Mouse (Mus musculus) CH12.LX (cell line): ENCODE measurements around the gene Ttc25. TPM values are rescaled to one million over a fixed set of nuclear protein-coding genes. Genes with fewer than 3 reads are reported as not detected.

Source experiments
- DNase-seq: peaks from one replicate; pipeline ENCODE4 v3.0.0-alpha.2; 2013; ENCODE audit errors: extremely low read depth
- H3K27ac ChIP-seq: 2 replicates; pipeline ENCODE4 v1.5.1; 2012; ENCODE audit warnings: low read depth, mild to moderate bottlenecking, control low read depth, moderate library complexity; ENCODE audit not compliant: insufficient read depth
- H3K27me3 ChIP-seq: replicated peaks from 2 replicates; pipeline ENCODE3; 2012; ENCODE audit warnings: inconsistent platforms
- H3K36me3 ChIP-seq, 2 experiments: replicated peaks in 1 of 2; 2 replicates each; pipeline versions ENCODE3 to v1.6.1; 2012; ENCODE audit warnings: inconsistent platforms in 1 of 2, low read length in 1 of 2, mild to moderate bottlenecking in 1 of 2, mixed read lengths in 1 of 2, moderate library complexity in 1 of 2; ENCODE audit not compliant: control insufficient read depth in 1 of 2, insufficient read depth in 1 of 2
- H3K4me1 ChIP-seq, 2 experiments: 2 replicates each; pipeline ENCODE4 v1.6.1; 2012; ENCODE audit warnings: inconsistent platforms in 1 of 2, moderate library complexity in 1 of 2; ENCODE audit not compliant: insufficient read depth in 2 of 2, control insufficient read depth in 1 of 2
- H3K4me2 ChIP-seq: 2 replicates; pipeline ENCODE4 v1.6.1; 2012; ENCODE audit warnings: low read depth, mild to moderate bottlenecking, control low read depth; ENCODE audit not compliant: poor library complexity, insufficient read depth, severe bottlenecking
- H3K4me3 ChIP-seq, 3 experiments: fragments of 150-350 bp in 1 of 3; sonication (generic) in 1 of 3; replicated peaks in 1 of 3; 2 replicates each; pipeline versions ENCODE3 to v1.5.1; 2011 to 2012; ENCODE audit warnings: low read depth in 2 of 3, low read length in 2 of 3, mild to moderate bottlenecking in 2 of 3, moderate library complexity in 2 of 3, control low read depth in 1 of 3, improper control_type of control experiment in 1 of 3, inconsistent platforms in 1 of 3, mixed read lengths in 1 of 3; ENCODE audit not compliant: poor library complexity in 1 of 3
- H3K79me2 ChIP-seq: replicated peaks from 2 replicates; pipeline ENCODE4 v1.6.1; 2012; ENCODE audit warnings: mild to moderate bottlenecking, moderate library complexity; ENCODE audit not compliant: control insufficient read depth, poor library complexity, insufficient read depth, severe bottlenecking; ENCODE audit errors: extremely low read depth
- H3K9ac ChIP-seq: 2 replicates; pipeline ENCODE4 v1.6.1; 2012; ENCODE audit warnings: low read depth, mild to moderate bottlenecking, control low read depth, moderate library complexity; ENCODE audit not compliant: insufficient read depth
- H3K9me3 ChIP-seq: replicated peaks from 2 replicates; pipeline ENCODE3; 2012; ENCODE audit warnings: low read length, inconsistent platforms, mixed read lengths
- CHD1 ChIP-seq: IDR thresholded peaks from 2 replicates; pipeline ENCODE4 v1.6.1; 2012; ENCODE audit warnings: low read depth, low read length, improper control_type of control experiment, inconsistent platforms
- E2F4 ChIP-seq: IDR thresholded peaks from 2 replicates; pipeline ENCODE4 v1.6.1; 2011; ENCODE audit warnings: low read depth, low read length, improper control_type of control experiment; ENCODE audit not compliant: insufficient replicate concordance
- ELF1 ChIP-seq: IDR thresholded peaks from 2 replicates; pipeline ENCODE4 v1.6.1; 2014; ENCODE audit warnings: low read depth, mild to moderate bottlenecking, inconsistent platforms, low read length, improper control_type of control experiment
- EP300 ChIP-seq: IDR thresholded peaks from 2 replicates; pipeline ENCODE4 v1.6.1; 2011; ENCODE audit warnings: low read length, improper control_type of control experiment
- GABPA ChIP-seq: IDR thresholded peaks from 2 replicates; pipeline ENCODE4 v1.6.1; 2012; ENCODE audit warnings: low read depth, low read length, improper control_type of control experiment, inconsistent platforms; ENCODE audit not compliant: insufficient replicate concordance
- IRF4 ChIP-seq: IDR thresholded peaks from 2 replicates; pipeline ENCODE4 v1.6.1; 2014; ENCODE audit warnings: low read depth, mild to moderate bottlenecking, inconsistent platforms, low read length, improper control_type of control experiment
- JUN ChIP-seq: IDR thresholded peaks from 2 replicates; pipeline ENCODE4 v1.6.1; 2011; ENCODE audit warnings: low read depth, mild to moderate bottlenecking, low read length, improper control_type of control experiment, moderate library complexity; ENCODE audit not compliant: insufficient read depth
- KAT2A ChIP-seq: IDR thresholded peaks from 2 replicates; pipeline ENCODE4 v1.6.1; 2012; ENCODE audit warnings: low read length, improper control_type of control experiment, inconsistent platforms; ENCODE audit not compliant: insufficient replicate concordance
- MAX ChIP-seq: IDR thresholded peaks from 2 replicates; pipeline ENCODE4 v1.6.1; 2011; ENCODE audit warnings: low read length, improper control_type of control experiment
- MAZ ChIP-seq: IDR thresholded peaks from 2 replicates; pipeline ENCODE4 v1.6.1; 2012; ENCODE audit warnings: low read depth, mild to moderate bottlenecking, inconsistent platforms, low read length, improper control_type of control experiment, moderate library complexity
- MEF2A ChIP-seq: IDR thresholded peaks from 2 replicates; pipeline ENCODE4 v1.6.1; 2014; ENCODE audit warnings: low read depth, mild to moderate bottlenecking, inconsistent platforms, low read length, improper control_type of control experiment, borderline replicate concordance
- MYC ChIP-seq: IDR thresholded peaks from 2 replicates; pipeline ENCODE4 v1.6.1; 2011; ENCODE audit warnings: low read depth, mild to moderate bottlenecking, improper control_type of control experiment, low read length
- POLR2A ChIP-seq: IDR thresholded peaks from 2 replicates; pipeline ENCODE4 v1.6.1; 2011; ENCODE audit warnings: low read depth, mild to moderate bottlenecking, improper control_type of control experiment, low read length
- RAD21 ChIP-seq: IDR thresholded peaks from 2 replicates; pipeline ENCODE4 v1.6.1; 2011; ENCODE audit warnings: low read depth, mild to moderate bottlenecking, low read length, improper control_type of control experiment, moderate library complexity
- RCOR1 ChIP-seq: conservative IDR thresholded peaks from 2 replicates; pipeline ENCODE4 v1.6.1; 2012; ENCODE audit warnings: low read depth, mild to moderate bottlenecking, inconsistent platforms, low read length, improper control_type of control experiment
- SMC3 ChIP-seq: IDR thresholded peaks from 2 replicates; pipeline ENCODE4 v1.6.1; 2011; ENCODE audit warnings: low read depth, low read length, improper control_type of control experiment
- ZMIZ1 ChIP-seq: IDR thresholded peaks from 2 replicates; pipeline ENCODE4 v1.6.1; 2012; ENCODE audit warnings: low read depth, mild to moderate bottlenecking, inconsistent platforms, low read length, improper control_type of control experiment
- dilution Hi-C: fragments of 300-500 bp; cut with MboI; formaldehyde crosslinking; loops from 2 replicates; pipeline ENCODE4 v1.14.3; 2020; ENCODE audit warnings: low sequenced_read_pairs; ENCODE audit not compliant: extremely low pct_unique_long_range_greater_than_20kb, extremely low pct_ligation_motif_present
- in situ Hi-C: fragments of 300-500 bp; cut with MboI; formaldehyde crosslinking; loops from 3 replicates; pipeline ENCODE4 v1.14.3; 2019; ENCODE audit warnings: low sequenced_read_pairs, low pct_ligation_motif_present, low pct_unique_long_range_greater_than_20kb, mixed read lengths
- polyA plus RNA-seq: library from polyadenylated mRNA; unstranded; fragments of >175 nt; gene quantifications from 2 replicates; pipeline ENCODE4 v1.2.1, GENCODE M21; 2012; ENCODE audit warnings: low read depth; ENCODE audit not compliant: insufficient read length
- total RNA-seq, 2 experiments: library from RNA; depleted of rRNA; stranded (reverse); fragments of 300-350 nt in 1 of 2; fragments of >200 nt in 1 of 2; gene quantifications; 2 replicates each; pipeline ENCODE4 v1.2.3; 2012 to 2014

Gene Ttc25
- total and polyA plus RNA-seq, 3 experiments, result 0.51 to 12.8 (median 1.3) TPM

DNA sequence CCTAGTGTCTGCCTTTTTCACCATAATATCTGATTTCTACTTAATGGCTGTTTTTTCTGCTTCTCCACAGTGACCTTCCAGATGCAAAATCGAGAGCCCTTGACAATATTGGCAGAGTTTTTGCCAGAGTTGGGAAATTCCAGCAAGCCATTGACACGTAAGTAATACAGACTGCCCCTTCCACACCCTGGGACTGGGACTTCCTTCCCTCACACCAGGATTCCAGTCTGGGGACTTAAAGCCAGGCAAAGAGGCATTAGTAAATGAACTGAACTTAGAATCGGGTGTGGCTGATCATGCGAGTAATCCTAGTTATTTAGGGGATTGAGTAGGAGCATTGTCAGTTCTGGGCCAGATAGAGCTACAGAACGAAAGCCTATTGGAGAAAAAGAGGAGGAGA is 16.3 kb downstream of the Ttc25 start:
- H3K4me2 ChIP-seq, result no peak overlapping the region
- no peaks in the 10 kb centered on the region for H3K79me2 ChIP-seq
- in situ Hi-C loops, result no loop called here
- TF ChIP-seq E2F4, result no peak
- no peak for TF ChIP-seq RAD21
- TF ChIP-seq MEF2A, result no peak
- no peak for TF ChIP-seq JUN
- TF ChIP-seq MAX, result no peak
- TF ChIP-seq POLR2A, result no peak
- H3K9me3 ChIP-seq, result no peaks in the 10 kb centered on the region
- H3K27me3 ChIP-seq, result peaks cover 5% of the 10 kb centered on the region
- peaks cover 0 to 2% of the 10 kb centered on the region in 2 experiments for H3K36me3 ChIP-seq
- peaks cover 3 to 9% of the 10 kb centered on the region in 2 experiments; a peak in 3 of 4 replicates for H3K4me1 ChIP-seq
- no peak overlapping the region for H3K4me3 ChIP-seq
- dilution Hi-C loops, result no loop called here
- H3K27ac ChIP-seq, result no peak overlapping the region
- no peak for DNase-seq
- no peak overlapping the region for H3K9ac ChIP-seq

DNA sequence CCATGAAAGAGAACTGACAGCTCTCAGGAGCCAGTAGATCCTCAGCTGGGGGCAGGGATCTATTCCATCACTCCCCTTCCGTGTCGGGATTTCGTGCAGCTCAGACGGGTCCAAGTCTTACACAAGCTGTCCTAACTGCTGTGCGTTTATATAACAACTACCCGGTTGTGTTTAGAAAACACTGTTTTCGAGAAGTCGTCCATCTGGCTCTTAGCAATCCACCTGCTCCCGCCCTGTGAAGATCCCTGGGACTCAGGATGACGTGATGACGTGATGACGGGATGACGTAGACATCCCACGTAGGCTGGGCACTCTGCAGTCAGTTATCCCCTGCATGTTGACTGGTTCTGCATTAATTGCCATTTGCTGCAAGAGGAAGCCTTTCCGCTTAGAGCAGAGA is 18.9 kb downstream of the Ttc25 start:
- H3K9ac ChIP-seq, result no peak overlapping the region
- peaks cover 19 to 32% of the 10 kb centered on the region in 2 experiments for H3K4me1 ChIP-seq
- H3K9me3 ChIP-seq, result no peaks in the 10 kb centered on the region
- in situ Hi-C loops, result no loop called here
- peaks cover 0 to 2% of the 10 kb centered on the region in 2 experiments for H3K36me3 ChIP-seq
- H3K27me3 ChIP-seq, result no peaks in the 10 kb centered on the region
- H3K4me3 ChIP-seq, result no peak overlapping the region
- TF ChIP-seq MAZ (no peak), ZMIZ1 (no peak), MEF2A (no peak), MAX (no peak), ELF1 (no peak), MYC (no peak), GABPA (no peak), SMC3 (no peak), KAT2A (no peak), EP300 (no peak), CHD1 (no peak), IRF4 (no peak), RCOR1 (no peak)
- TF ChIP-seq, all 38 proteins: peak for 0
- Histone ChIP-seq H3K79me2 (no peaks in the 10 kb centered on the region), H3K27ac (no peak overlapping the region), H3K4me2 (no peak overlapping the region)
- DNase-seq, result no peak
- dilution Hi-C loops, result no loop called here
